In the genomic region with DNA sequence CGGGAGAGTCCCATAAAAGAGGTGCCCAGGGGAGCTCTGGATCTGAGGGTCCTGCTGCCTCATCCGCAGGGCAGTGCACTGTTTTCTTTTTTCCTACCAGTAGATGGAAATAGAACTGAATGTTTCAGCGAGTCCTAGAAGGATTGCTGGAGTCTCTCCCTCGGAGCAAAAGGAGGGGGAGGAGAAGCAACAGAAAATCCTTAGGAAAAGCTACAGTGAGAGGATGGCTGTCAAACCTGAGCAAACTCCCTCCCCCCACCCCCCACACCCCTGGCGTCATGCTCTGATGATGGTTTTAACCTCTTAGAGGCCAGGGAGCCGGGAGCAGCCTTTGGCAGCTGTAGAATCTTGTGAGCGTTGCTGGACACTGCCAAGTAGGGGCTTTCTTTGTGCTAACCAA, we compare ENCODE assay signal across 9 mouse cellular contexts.
A peak's percentile ranks its signal among the peaks of the same experiment; 100 is the strongest.
DNase-seq lines count a peak whose midpoint lies in the region; ATAC-seq lines count a peak whose summit lies in the region.
"Had no signal": no experiment of that assay in that cellular context is flagged by ENCODE, and none has a peak within 500 bp of the region (broad histone marks: within the 10 kb centered on the region; RNA-seq: fewer than 3 reads in every experiment).

No protein-coding gene starts in this region.

- no peaks in the 10 kb centered on the region for H3K9me3 ChIP-seq in hindbrain, embryonic 11.5 days (ENCODE audit: control insufficient read depth, low read length)
- no peaks in the 10 kb centered on the region for H3K9me3 ChIP-seq in neural tube, embryonic 13.5 days

- no peak; the same call in 1 of the 2 replicates for ATAC-seq in hindbrain, embryonic 11.5 days (ENCODE audit: low FRiP score)
- ATAC-seq in neural tube, embryonic 13.5 days (ENCODE audit: low read depth), result peak; percentile 56

- H3K27me3 ChIP-seq in hindbrain, embryonic 11.5 days (ENCODE audit: control insufficient read depth, insufficient read depth, low read length), result no peaks in the 10 kb centered on the region
- H3K27me3 ChIP-seq in neural tube, embryonic 13.5 days, result no peaks in the 10 kb centered on the region

- H3K4me3 ChIP-seq in hindbrain, embryonic 11.5 days (ENCODE audit: low read depth, low read length), result no peak overlapping the region
- H3K4me3 ChIP-seq in neural tube, embryonic 13.5 days, result no peak overlapping the region
- H3K4me3 ChIP-seq: erythroblast, embryonic 14.5 days had no signal

- no peak overlapping the region for H3K27ac ChIP-seq in hindbrain, embryonic 11.5 days (ENCODE audit: low read depth, low read length)
- peak overlapping the region; percentile 13; the same call in 1 of the 2 replicates for H3K27ac ChIP-seq in neural tube, embryonic 13.5 days (replicated peaks)

- WGBS in hindbrain, embryonic 11.5 days, result 24% methylated on average over 7 of the region's 7 CpGs
- whole genome bisulfite sequencing in neural tube, embryonic 13.5 days, result 6% methylated on average over 7 of the region's 7 CpGs

- no peak overlapping the region for H3K4me2 ChIP-seq in hindbrain, embryonic 11.5 days (replicated peaks; ENCODE audit: low read depth, low read length)
- peak overlapping the region; percentile 37 for H3K4me2 ChIP-seq in neural tube, embryonic 13.5 days

- no peaks in the 10 kb centered on the region for H3K36me3 ChIP-seq in hindbrain, embryonic 11.5 days (ENCODE audit: control insufficient read depth, insufficient read depth, low read length)
- H3K36me3 ChIP-seq in neural tube, embryonic 13.5 days, result no peaks in the 10 kb centered on the region

- DNase-seq in layer of hippocampus, postnatal 14 days (ENCODE audit: low spot score in 2 of 2), result peak; percentile 16 to 45
- DNase-seq in layer of hippocampus, postnatal 36 days, result no peak
- DNase-seq in embryo, embryonic 11 days, result peak; percentile 34
- peak; percentile 33 for DNase-seq in hindbrain, embryonic 11.5 days (ENCODE audit: low spot score)
- no peak for DNase-seq in thymus, postnatal 0 days (ENCODE audit: low spot score)
- no peak for DNase-seq in spleen, postnatal 14 days (ENCODE audit: low spot score in 2 of 2)
- no peak for DNase-seq in kidney, postnatal 10 days

- H3K9ac ChIP-seq in hindbrain, embryonic 11.5 days (ENCODE audit: low read depth, low read length), result no peak overlapping the region
- H3K9ac ChIP-seq in neural tube, embryonic 13.5 days, result peak overlapping the region; percentile 38; the same call in 1 of the 2 replicates

- no peaks in the 10 kb centered on the region for H3K4me1 ChIP-seq in hindbrain, embryonic 11.5 days (replicated peaks; ENCODE audit: control insufficient read depth, insufficient read depth, low read length)
- H3K4me1 ChIP-seq in neural tube, embryonic 13.5 days (replicated peaks), result peaks cover 23% of the 10 kb centered on the region

Comparison
In these comparisons a context has a peak if more than half of its experiments do, and no peak if none do; other contexts are left out.
1. DNase-seq: peak in layer of hippocampus, postnatal 14 days (2 of 2), embryo, embryonic 11 days (single experiment) and hindbrain, embryonic 11.5 days (single experiment); none in layer of hippocampus, postnatal 36 days (0 of 2), thymus, postnatal 0 days (single experiment), spleen, postnatal 14 days (0 of 2) and kidney, postnatal 10 days (single experiment).